Mouse (Mus musculus): ENCODE data around the gene Armc3.

Armc3 gene

GRCm38 (mm10) chr2:19198452-19199365 is at the start of gene Armc3:
TSS of gene Armc3 (plus strand) at chr2:19199302.
- CTCF ChIA-PET: interaction anchor here in 2 of 4 experiments (0.5 to 0.7 kb wide), 4 partner anchors 52 to 828 kb away, joined by 3 to 9 read pairs (median 9); no protein-coding TSS in a partner anchor
- POLR2A ChIA-PET: interaction anchor here in 3 of 4 experiments (0.6 to 1.1 kb wide), 3 partner anchors 38 to 1082 kb away, joined by 3 to 4 read pairs (median 3); no protein-coding TSS in a partner anchor

- POLR2A ChIA-PET: no interaction called here
- CTCF ChIA-PET: no interaction called here
These were observed 46.4 kb upstream of the Armc3 start for GRCm38 (mm10) chr2:19152687-19153086.

GRCm38 (mm10) chr2:19156176-19156575 is 42.9 kb upstream of the Armc3 start:
- ChIA-PET CTCF (interaction anchor here (0.6 to 1.3 kb wide), 10 partner anchors 10 to 528 kb away, joined by 3 to 7 read pairs (median 4); partner anchors contain the start of gene Pip4k2a (in 1 of the 4)), POLR2A (interaction anchor here in 1 of 4 experiments (0.6 kb wide), 1 partner anchor 111 kb away, joined by 7 read pairs; no protein-coding TSS in a partner anchor)

- ChIA-PET POLR2A (no interaction called here), CTCF (no interaction called here)
These were observed 39.6 kb upstream of the Armc3 start for GRCm38 (mm10) chr2:19159539-19159938.

GRCm38 (mm10) chr2:19160368-19161114 is 38.6 kb upstream of the Armc3 start:
- POLR2A ChIA-PET: interaction anchor here in 2 of 4 experiments (0.6 kb wide), 4 partner anchors 20 to 101 kb away, joined by 3 read pairs; partner anchors contain the start of gene Armc3 (in 1 of the 2)

GRCm38 (mm10) chr2:19164234-19164633 is 34.9 kb upstream of the Armc3 start:
- POLR2A ChIA-PET: no interaction called here
- CTCF ChIA-PET: no interaction called here

More at GRCm38 (mm10) chr2:19160368-19161114, 38.6 kb upstream of the Armc3 start:
- CTCF ChIA-PET: interaction anchor here in 1 of 4 experiments (0.7 kb wide), 1 partner anchor 13 kb away, joined by 5 read pairs; no protein-coding TSS in a partner anchor

- ChIA-PET POLR2A (no interaction called here), CTCF (no interaction called here)
These were observed 22.3 kb upstream of the Armc3 start for GRCm38 (mm10) chr2:19176827-19177236.

GRCm38 (mm10) chr2:19199366-19199853 is 308 bp downstream of the Armc3 start:
- POLR2A ChIA-PET: no interaction called here
- CTCF ChIA-PET: interaction anchor here in 2 of 4 experiments (0.5 to 0.7 kb wide), 3 partner anchors 167 to 829 kb away, joined by 3 to 9 read pairs (median 3); no protein-coding TSS in a partner anchor

GRCm38 (mm10) chr2:19200112-19200511 is 1.0 kb downstream of the Armc3 start:
- ChIA-PET CTCF (no interaction called here), POLR2A (no interaction called here)

- POLR2A ChIA-PET: no interaction called here
- CTCF ChIA-PET: no interaction called here
These were observed 2.6 kb downstream of the Armc3 start for GRCm38 (mm10) chr2:19201682-19202081.

- CTCF ChIA-PET: no interaction called here
These were observed 35.2 kb downstream of the Armc3 start for GRCm38 (mm10) chr2:19234305-19234704.

GRCm38 (mm10) chr2:19235193-19235592 is 36.1 kb downstream of the Armc3 start:
- ChIA-PET POLR2A (no interaction called here), CTCF (interaction anchor here in 1 of 4 experiments (0.5 kb wide), 1 partner anchor 35 kb away, joined by 3 read pairs; no protein-coding TSS in a partner anchor)

More at GRCm38 (mm10) chr2:19234305-19234704, 35.2 kb downstream of the Armc3 start:
- POLR2A ChIA-PET: interaction anchor here in 1 of 4 experiments (0.5 kb wide), 1 partner anchor 1653 kb away, joined by 4 read pairs; no protein-coding TSS in a partner anchor

GRCm38 (mm10) chr2:19235614-19236013 is 36.5 kb downstream of the Armc3 start:
- CTCF ChIA-PET: no interaction called here
- POLR2A ChIA-PET: no interaction called here

- ChIA-PET POLR2A (interaction anchor here in 1 of 4 experiments (0.7 kb wide), 1 partner anchor 105 kb away, joined by 8 read pairs; no protein-coding TSS in a partner anchor), CTCF (interaction anchor here (0.6 to 1.0 kb wide), 7 partner anchors 22 to 516 kb away, joined by 3 to 5 read pairs (median 3); no protein-coding TSS in a partner anchor)
These were observed 39.7 kb downstream of the Armc3 start for GRCm38 (mm10) chr2:19238771-19239170.

GRCm38 (mm10) chr2:19249611-19250010 is 50.5 kb downstream of the Armc3 start:
- CTCF ChIA-PET: no interaction called here
- POLR2A ChIA-PET: no interaction called here

GRCm38 (mm10) chr2:19255037-19255436 is 55.9 kb downstream of the Armc3 start:
- POLR2A ChIA-PET: interaction anchor here in 1 of 4 experiments (1.3 kb wide), 1 partner anchor 13 kb away, joined by 3 read pairs; no protein-coding TSS in a partner anchor

GRCm38 (mm10) chr2:19257255-19257654 is 58.2 kb downstream of the Armc3 start:
- ChIA-PET CTCF (interaction anchor here in 2 of 4 experiments (0.6 kb wide), 2 partner anchors 20 to 723 kb away, joined by 3 read pairs; no protein-coding TSS in a partner anchor), POLR2A (no interaction called here)

More at GRCm38 (mm10) chr2:19255037-19255436, 55.9 kb downstream of the Armc3 start:
- CTCF ChIA-PET: no interaction called here

GRCm38 (mm10) chr2:19260399-19260798 is 61.3 kb downstream of the Armc3 start:
- POLR2A ChIA-PET: interaction anchor here in 2 of 4 experiments (0.6 kb wide), 2 partner anchors 9 to 470 kb away, joined by 4 read pairs; no protein-coding TSS in a partner anchor

GRCm38 (mm10) chr2:19263375-19263774 is 64.3 kb downstream of the Armc3 start:
- POLR2A ChIA-PET: no interaction called here
- CTCF ChIA-PET: interaction anchor here (0.7 to 1.7 kb wide), 4 partner anchors 15 to 110 kb away, joined by 3 to 4 read pairs (median 4); no protein-coding TSS in a partner anchor

More at GRCm38 (mm10) chr2:19260399-19260798, 61.3 kb downstream of the Armc3 start:
- CTCF ChIA-PET: interaction anchor here in 1 of 4 experiments (1.5 kb wide), 1 partner anchor 21 kb away, joined by 3 read pairs; no protein-coding TSS in a partner anchor
